Mouse (Mus musculus) erythroblast, embryonic 14.5 days (primary cell): ENCODE measurements around the gene Astn2.

Experiments used
- GATA1 ChIP-seq: IDR thresholded peaks from 2 replicates; pipeline ENCODE4 v1.6.1; 2012; ENCODE audit warnings: low read length, inconsistent platforms, mixed read lengths
- TAL1 ChIP-seq: IDR thresholded peaks from 3 replicates; pipeline ENCODE4 v1.6.1; 2012; ENCODE audit warnings: low read length, inconsistent platforms, mixed read lengths

DNA sequence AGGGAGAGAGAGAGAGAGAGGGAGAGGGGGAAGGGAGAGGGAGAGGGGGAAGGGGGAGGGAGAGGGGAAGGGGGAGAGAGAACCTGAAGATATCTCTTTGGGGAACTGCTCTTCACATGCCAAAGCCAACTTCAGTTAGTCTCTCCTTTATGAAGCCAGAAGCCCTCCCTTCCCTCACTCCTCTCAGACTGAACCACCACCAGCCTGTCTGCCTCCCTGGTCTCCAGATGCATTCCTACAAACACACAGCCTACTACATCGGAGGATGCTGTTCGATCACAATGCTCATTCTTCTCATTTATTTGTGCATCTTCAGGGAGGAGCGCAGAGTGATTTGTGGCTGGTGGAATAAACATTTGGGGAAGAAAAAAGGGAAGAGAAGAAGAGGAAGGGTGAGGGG, 584.6 kb downstream of the Astn2 start:
- TF ChIP-seq GATA1 (no peak), TAL1 (no peak)
